Mouse (Mus musculus): ENCODE data around the gene Piezo1.

Piezo1 gene

GRCm38 (mm10) chr8:122483877-122484276, 67.3 kb downstream of the Piezo1 start:
- DNase-seq, result no peak

- no peak for DNase-seq
Observed at GRCm38 (mm10) chr8:122482448-122482847, 68.7 kb downstream of the Piezo1 start.

- DNase-seq, result peak; percentile 92
Observed at GRCm38 (mm10) chr8:122475580-122476320, 75.4 kb downstream of the Piezo1 start, which contains the start of the genes Rnf166 and Ctu2. Gene Rnf166 (minus strand): TSS chr8:122476064. Gene Ctu2 (plus strand): TSS chr8:122476143.

GRCm38 (mm10) chr8:122474951-122475560, 76.1 kb downstream of the Piezo1 start:
- peak; percentile 43 for DNase-seq

- DNase-seq, result no peak
Observed at GRCm38 (mm10) chr8:122473911-122474421, 77.2 kb downstream of the Piezo1 start.

GRCm38 (mm10) chr8:122470691-122471090, 80.4 kb downstream of the Piezo1 start:
- DNase-seq, result no peak

GRCm38 (mm10) chr8:122469965-122470364, 81.2 kb downstream of the Piezo1 start:
- DNase-seq, result no peak

- DNase-seq, result no peak
Observed at GRCm38 (mm10) chr8:122469407-122469806, 81.7 kb downstream of the Piezo1 start.

- DNase-seq, result no peak
Observed at GRCm38 (mm10) chr8:122467816-122468215, 83.3 kb downstream of the Piezo1 start.

- no peak for DNase-seq
Observed at GRCm38 (mm10) chr8:122464985-122465384, 86.1 kb downstream of the Piezo1 start.

- DNase-seq, result peak; percentile 21
Observed at GRCm38 (mm10) chr8:122463651-122464640, 87.2 kb downstream of the Piezo1 start.

GRCm38 (mm10) chr8:122462510-122462909, 88.6 kb downstream of the Piezo1 start:
- DNase-seq, result no peak

GRCm38 (mm10) chr8:122461473-122462148, 89.5 kb downstream of the Piezo1 start:
- no peak for DNase-seq

GRCm38 (mm10) chr8:122460524-122461472, 90.3 kb downstream of the Piezo1 start, which contains the start of gene Snai3:
Gene Snai3 (minus strand): TSS chr8:122460733.
- DNase-seq, result peak; percentile 85

GRCm38 (mm10) chr8:122459990-122460389, 91.1 kb downstream of the Piezo1 start:
- DNase-seq, result no peak

GRCm38 (mm10) chr8:122459218-122459900, 91.8 kb downstream of the Piezo1 start:
- DNase-seq, result no peak

- DNase-seq, result no peak
Observed at GRCm38 (mm10) chr8:122457171-122457570, 94.0 kb downstream of the Piezo1 start.

- DNase-seq, result no peak
Observed at GRCm38 (mm10) chr8:122454409-122454808, 96.7 kb downstream of the Piezo1 start.

- DNase-seq, result no peak
Observed at GRCm38 (mm10) chr8:122452154-122452553, 99.0 kb downstream of the Piezo1 start.

GRCm38 (mm10) chr8:122451161-122451703, 99.9 kb downstream of the Piezo1 start:
- DNase-seq, result no peak

All from kidney, adult 18-20 months (tissue).